Mouse (Mus musculus): ENCODE results near the gene Serping1. TPM values are rescaled to one million over a fixed set of nuclear protein-coding genes. Genes with fewer than 3 reads are reported as not detected.

The Serping1 gene
- polyA plus RNA-seq, 1 experiment from 2014 or later: 37.0 TPM

- 71% methylated on average over 6 of the region's 6 CpGs for WGBS
- H3K9me3 ChIP-seq: no peaks in the 10 kb centered on the region
- H3K4me1 ChIP-seq (replicated peaks): peaks cover 21% of the 10 kb centered on the region
- H3K36me3 ChIP-seq: no peaks in the 10 kb centered on the region
- no peaks in the 10 kb centered on the region for H3K27me3 ChIP-seq
- ATAC-seq (ENCODE audit: low read depth): no peak
- no peak overlapping the region for H3K4me3 ChIP-seq
- no peak overlapping the region for H3K9ac ChIP-seq
- no peak overlapping the region for H3K4me2 ChIP-seq
- H3K27ac ChIP-seq (replicated peaks): no peak overlapping the region; the same call in 1 of the 2 replicates
Observed at GRCm38 (mm10) chr2:84775665-84776064, 421 bp upstream of the Serping1 start.

GRCm38 (mm10) chr2:84774751-84775150, 493 bp downstream of the Serping1 start:
- H3K4me1 ChIP-seq (replicated peaks): peaks cover 21% of the 10 kb centered on the region
- H3K4me3 ChIP-seq: peak overlapping the region; percentile 35
- no peaks in the 10 kb centered on the region for H3K27me3 ChIP-seq
- H3K36me3 ChIP-seq: 0 out of 2 replicates have a peak, but pooled peaks cover 4% of the 10 kb centered on the region
- H3K9me3 ChIP-seq: no peaks in the 10 kb centered on the region
- WGBS: under 1% methylated on average over 14 of the region's 15 CpGs
- H3K27ac ChIP-seq (replicated peaks): peak overlapping the region; percentile 65
- H3K9ac ChIP-seq: peak overlapping the region; percentile 67
- peak; percentile 92 for ATAC-seq (ENCODE audit: low read depth)
- H3K4me2 ChIP-seq: peak overlapping the region; percentile 58

GRCm38 (mm10) chr2:84773195-84773594, 2.0 kb downstream of the Serping1 start:
- 90% methylated on average over 5 of the region's 5 CpGs for WGBS

GRCm38 (mm10) chr2:84772454-84772853, 2.8 kb downstream of the Serping1 start:
- no peak overlapping the region for H3K4me3 ChIP-seq
- 82% methylated on average over 4 of the region's 4 CpGs for whole genome bisulfite sequencing

More at GRCm38 (mm10) chr2:84773195-84773594, 2.0 kb downstream of the Serping1 start:
- no peaks in the 10 kb centered on the region for H3K27me3 ChIP-seq
- H3K9me3 ChIP-seq: no peaks in the 10 kb centered on the region
- no peak overlapping the region for H3K4me3 ChIP-seq
- 0 out of 2 replicates have a peak, but pooled peaks cover 4% of the 10 kb centered on the region for H3K36me3 ChIP-seq
- H3K4me2 ChIP-seq: no peak overlapping the region
- H3K27ac ChIP-seq (replicated peaks): no peak overlapping the region
- no peak overlapping the region for H3K9ac ChIP-seq
- no peak for ATAC-seq (ENCODE audit: low read depth)
- peaks cover 21% of the 10 kb centered on the region for H3K4me1 ChIP-seq (replicated peaks)

GRCm38 (mm10) chr2:84770501-84770900, 4.7 kb downstream of the Serping1 start:
- no peak overlapping the region for H3K4me2 ChIP-seq
- H3K9ac ChIP-seq: no peak overlapping the region
- 79% methylated on average over 6 of the region's 6 CpGs for WGBS

More at GRCm38 (mm10) chr2:84772454-84772853, 2.8 kb downstream of the Serping1 start:
- ATAC-seq (ENCODE audit: low read depth): no peak
- H3K36me3 ChIP-seq: 0 out of 2 replicates have a peak, but pooled peaks cover 4% of the 10 kb centered on the region
- no peak overlapping the region for H3K4me2 ChIP-seq
- H3K4me1 ChIP-seq (replicated peaks): peaks cover 21% of the 10 kb centered on the region
- H3K9ac ChIP-seq: no peak overlapping the region
- H3K27me3 ChIP-seq: no peaks in the 10 kb centered on the region
- no peak overlapping the region for H3K27ac ChIP-seq (replicated peaks)
- H3K9me3 ChIP-seq: no peaks in the 10 kb centered on the region

GRCm38 (mm10) chr2:84762818-84763217, 12.4 kb downstream of the Serping1 start:
- no peak for ATAC-seq (ENCODE audit: low read depth)
- Histone ChIP-seq H3K9ac (no peak overlapping the region), H3K27me3 (no peaks in the 10 kb centered on the region), H3K4me1 (replicated peaks) (no peaks in the 10 kb centered on the region), H3K27ac (replicated peaks) (no peak overlapping the region), H3K4me3 (no peak overlapping the region), H3K9me3 (no peaks in the 10 kb centered on the region), H3K36me3 (peaks cover 13% of the 10 kb centered on the region), H3K4me2 (no peak overlapping the region)
- 65% methylated on average over 1 of the region's 1 CpGs for WGBS

More at GRCm38 (mm10) chr2:84770501-84770900, 4.7 kb downstream of the Serping1 start:
- no peak overlapping the region for H3K27ac ChIP-seq (replicated peaks)
- ATAC-seq (ENCODE audit: low read depth): no peak
- H3K27me3 ChIP-seq: no peaks in the 10 kb centered on the region
- H3K4me1 ChIP-seq (replicated peaks): peaks cover 21% of the 10 kb centered on the region
- no peaks in the 10 kb centered on the region for H3K9me3 ChIP-seq
- peaks cover 5% of the 10 kb centered on the region; the same call in 1 of the 2 replicates for H3K36me3 ChIP-seq
- H3K4me3 ChIP-seq: no peak overlapping the region

GRCm38 (mm10) chr2:84762295-84762694, 12.9 kb downstream of the Serping1 start:
- Histone ChIP-seq H3K27me3 (no peaks in the 10 kb centered on the region), H3K9me3 (no peaks in the 10 kb centered on the region), H3K4me1 (replicated peaks) (no peaks in the 10 kb centered on the region), H3K27ac (replicated peaks) (no peak overlapping the region), H3K9ac (no peak overlapping the region), H3K4me3 (no peak overlapping the region), H3K4me2 (no peak overlapping the region), H3K36me3 (peaks cover 13% of the 10 kb centered on the region)
- 54% methylated on average over 4 of the region's 4 CpGs for WGBS
- no peak for ATAC-seq (ENCODE audit: low read depth)

GRCm38 (mm10) chr2:84761840-84762239, 13.4 kb downstream of the Serping1 start:
- peaks cover 13% of the 10 kb centered on the region for H3K36me3 ChIP-seq
- H3K9ac ChIP-seq: no peak overlapping the region
- no peak overlapping the region for H3K27ac ChIP-seq (replicated peaks)
- H3K4me3 ChIP-seq: no peak overlapping the region
- no peak overlapping the region for H3K4me2 ChIP-seq
- 90% methylated on average over 1 of the region's 1 CpGs for whole genome bisulfite sequencing
- H3K4me1 ChIP-seq (replicated peaks): no peaks in the 10 kb centered on the region
- H3K9me3 ChIP-seq: no peaks in the 10 kb centered on the region
- ATAC-seq (ENCODE audit: low read depth): no peak
- H3K27me3 ChIP-seq: no peaks in the 10 kb centered on the region

- H3K4me1 ChIP-seq (replicated peaks): no peaks in the 10 kb centered on the region
- H3K4me2 ChIP-seq: no peak overlapping the region
- no peak for ATAC-seq (ENCODE audit: low read depth)
- peaks cover 13% of the 10 kb centered on the region for H3K36me3 ChIP-seq
- no peak overlapping the region for H3K9ac ChIP-seq
- no peaks in the 10 kb centered on the region for H3K9me3 ChIP-seq
- WGBS: 90% methylated on average over 3 of the region's 3 CpGs
- H3K27me3 ChIP-seq: no peaks in the 10 kb centered on the region
- no peak overlapping the region for H3K27ac ChIP-seq (replicated peaks)
- no peak overlapping the region for H3K4me3 ChIP-seq
Observed at GRCm38 (mm10) chr2:84761309-84761708, 13.9 kb downstream of the Serping1 start.

- H3K4me3 ChIP-seq: no peak overlapping the region
- H3K9ac ChIP-seq: no peak overlapping the region
- no peaks in the 10 kb centered on the region for H3K9me3 ChIP-seq
- H3K4me2 ChIP-seq: no peak overlapping the region
- WGBS: 72% methylated on average over 8 of the region's 8 CpGs
- no peaks in the 10 kb centered on the region for H3K27me3 ChIP-seq
- H3K27ac ChIP-seq (replicated peaks): no peak overlapping the region
- no peak for ATAC-seq (ENCODE audit: low read depth)
- H3K36me3 ChIP-seq: peaks cover 13% of the 10 kb centered on the region
- H3K4me1 ChIP-seq (replicated peaks): no peaks in the 10 kb centered on the region
Observed at GRCm38 (mm10) chr2:84760777-84761176, 14.5 kb downstream of the Serping1 start.

- H3K4me2 ChIP-seq: no peak overlapping the region
- H3K27me3 ChIP-seq: no peaks in the 10 kb centered on the region
- H3K9me3 ChIP-seq: no peaks in the 10 kb centered on the region
- no peak overlapping the region for H3K4me3 ChIP-seq
- no peaks in the 10 kb centered on the region for H3K36me3 ChIP-seq
- no peak overlapping the region for H3K27ac ChIP-seq (replicated peaks)
- WGBS: 2% methylated on average over 2 of the region's 2 CpGs
- no peak overlapping the region for H3K9ac ChIP-seq
- no peaks in the 10 kb centered on the region for H3K4me1 ChIP-seq (replicated peaks)
- peak; percentile 67 for ATAC-seq (ENCODE audit: low read depth)
Observed at GRCm38 (mm10) chr2:84758542-84759127, 16.6 kb downstream of the Serping1 start.

- H3K4me3 ChIP-seq: no peak overlapping the region
- 63% methylated on average over 7 of the region's 7 CpGs for WGBS
- no peaks in the 10 kb centered on the region for H3K4me1 ChIP-seq (replicated peaks)
- no peak overlapping the region for H3K27ac ChIP-seq (replicated peaks)
- H3K36me3 ChIP-seq: no peaks in the 10 kb centered on the region
- no peaks in the 10 kb centered on the region for H3K9me3 ChIP-seq
- H3K27me3 ChIP-seq: no peaks in the 10 kb centered on the region
- no peak overlapping the region for H3K4me2 ChIP-seq
- no peak for ATAC-seq (ENCODE audit: low read depth)
- H3K9ac ChIP-seq: no peak overlapping the region
Observed at GRCm38 (mm10) chr2:84757026-84757682, 18.1 kb downstream of the Serping1 start.

Measured in neural tube, embryonic 13.5 days (tissue).